Mouse (Mus musculus) heart, postnatal 0 days (tissue): ENCODE measurements at regions not wholly inside any gene's neighbourhood (a gene's known extent, or its start where the extent isn't known, plus 50 kb on each side); places are given as distances from the start of the nearest gene placed in this dataset.

ENCODE experiments used
- CTCF ChIP-seq: IDR thresholded peaks from 2 replicates; pipeline ENCODE4 v1.5.1; 2016; ENCODE audit warnings: antibody characterized with exemption, control low read depth, low read depth
- EP300 ChIP-seq: IDR thresholded peaks from 2 replicates; pipeline ENCODE4 v1.6.1; 2016; ENCODE audit warnings: antibody characterized with exemption, low read depth

- no peak for TF ChIP-seq CTCF
- no peak for TF ChIP-seq EP300
These were observed 300.6 kb downstream of the Pcsk1 start for GRCm38 (mm10) chr13:75390177-75390576.
